Mouse (Mus musculus) neural tube, embryonic 12.5 days (tissue): ENCODE measurements around the gene Ero1l. TPM values are rescaled to one million over a fixed set of nuclear protein-coding genes. Genes with fewer than 3 reads are reported as not detected.

Experiments
- ATAC-seq: fragments of 200-750 bp; cut with Nextera tagmentation; 2 replicates; pipeline ENCODE4 v1.8.0; 2017; ENCODE audit warnings: low read depth, mild to moderate bottlenecking, moderate TSS enrichment, moderate library complexity; ENCODE audit not compliant: low FRiP score
- H3K27ac ChIP-seq: fragments of 300-500 bp; sonication (generic); 2 replicates; pipeline ENCODE4 v1.5.1; 2016
- H3K27me3 ChIP-seq: fragments of 300-500 bp; sonication (generic); replicated peaks from 2 replicates; pipeline ENCODE4 v1.6.1; 2016; ENCODE audit warnings: mild to moderate bottlenecking
- H3K36me3 ChIP-seq: fragments of 300-500 bp; sonication (generic); 2 replicates; pipeline ENCODE4 v1.6.1; 2016; ENCODE audit warnings: mild to moderate bottlenecking
- H3K4me1 ChIP-seq: fragments of 300-500 bp; sonication (generic); 2 replicates; pipeline ENCODE4 v1.6.1; 2016
- H3K4me2 ChIP-seq: fragments of 300-500 bp; sonication (generic); replicated peaks from 2 replicates; pipeline ENCODE4 v1.6.1; 2016; ENCODE audit warnings: mild to moderate bottlenecking
- H3K4me3 ChIP-seq: fragments of 300-500 bp; sonication (generic); 2 replicates; pipeline ENCODE4 v1.5.1; 2016
- H3K9ac ChIP-seq: fragments of 300-500 bp; sonication (generic); 2 replicates; pipeline ENCODE4 v1.6.1; 2016; ENCODE audit warnings: mild to moderate bottlenecking
- H3K9me3 ChIP-seq: fragments of 300-500 bp; sonication (generic); 2 replicates; pipeline ENCODE4 v1.6.1; 2016; ENCODE audit warnings: mild to moderate bottlenecking
- WGBS: fragments of 180-500 bp; shearing (Covaris S2); methylation state at CpG from one replicate; pipeline ENCODE4 v1.1.7; 2016; 5-methylcytosine and 5-hydroxymethylcytosine counted together
- polyA plus RNA-seq: library from polyadenylated mRNA; unstranded; fragments of >200 nt; fragmentation: Nextera tagmentation; extraction: Ambion mirVana; gene quantifications from 2 replicates; pipeline ENCODE4 v1.2.1, GENCODE M21; 2016

The Ero1l gene
- polyA plus RNA-seq, result 29.5 and 32.0 TPM in 2 replicates

DNA sequence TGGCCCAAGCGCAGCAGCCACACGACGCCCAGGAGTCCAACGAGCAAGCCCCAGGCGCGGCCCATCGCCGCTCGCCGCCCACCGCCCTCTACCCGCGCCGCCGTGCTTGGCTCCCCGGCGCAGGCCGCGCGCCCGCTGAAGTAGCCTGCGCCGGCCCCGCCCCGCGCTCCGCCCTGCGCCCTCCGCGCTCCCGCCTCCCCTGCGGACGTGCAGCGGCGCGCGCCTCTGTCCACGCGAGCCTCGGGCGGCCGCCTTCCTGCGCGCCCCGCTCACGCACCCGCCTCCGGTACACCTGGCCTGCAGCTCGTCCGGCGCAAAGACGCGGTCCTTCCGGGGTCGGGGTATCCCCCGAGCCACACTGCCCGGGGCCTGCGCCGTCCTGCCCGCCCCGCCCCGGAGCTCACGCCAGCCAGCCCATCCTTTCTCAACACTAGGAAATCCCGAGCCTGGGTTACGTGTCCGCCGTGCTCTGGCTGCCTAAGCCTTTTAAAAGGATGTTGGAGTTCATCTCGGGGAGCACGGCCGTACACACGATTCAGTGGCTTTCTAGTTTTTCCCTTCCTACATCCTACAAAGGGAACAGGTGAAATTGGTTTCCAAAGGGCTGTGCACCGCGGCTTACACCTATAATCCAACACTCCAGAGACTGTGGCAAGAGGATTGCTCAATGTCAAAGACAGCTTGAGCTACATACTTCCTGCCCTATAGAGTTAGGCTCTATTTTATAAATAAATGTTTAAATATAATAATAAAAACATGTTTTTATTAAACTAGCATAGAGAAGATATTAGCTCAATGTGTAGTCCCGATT lies at the start of gene Ero1l:
TSS of gene Ero1l (minus strand) at position 346 of the 811 bp plus-strand sequence.
- Histone ChIP-seq H3K36me3 (no peaks in the 10 kb centered on the region), H3K4me1 (peaks cover 11% of the 10 kb centered on the region), H3K9me3 (no peaks in the 10 kb centered on the region), H3K4me3 (peak within 1 kb of the TSS; percentile 89), H3K27me3 (0 out of 2 replicates have a peak, but pooled peaks cover 2% of the 10 kb centered on the region), H3K4me2 (peak within 1 kb of the TSS; percentile 69), H3K27ac (peak within 1 kb of the TSS; percentile 79), H3K9ac (peak within 1 kb of the TSS; percentile 90)
- 3% methylated on average over 68 of the region's 74 CpGs for WGBS
- peak; percentile 97 for ATAC-seq

DNA sequence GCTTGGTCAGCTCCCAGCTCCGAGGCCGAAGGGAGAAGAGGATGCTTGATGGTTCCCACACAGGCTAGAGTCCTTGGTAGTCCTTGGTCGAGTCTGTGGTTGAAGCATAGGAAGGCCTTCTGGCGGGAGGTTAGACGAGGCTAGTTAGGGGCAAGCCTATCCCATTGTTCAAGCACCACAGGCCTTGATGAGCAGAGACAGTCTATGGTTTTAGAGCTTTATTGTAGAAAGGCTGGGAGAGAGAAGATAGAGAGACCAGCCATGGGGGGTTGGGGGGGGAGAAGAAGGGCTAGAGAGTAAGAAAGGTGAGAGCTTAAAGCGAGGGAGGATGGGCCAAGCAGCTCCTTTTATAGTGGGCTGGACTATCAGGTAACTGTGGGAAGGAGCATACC lies 46.6 kb upstream of the Ero1l start:
- WGBS, result 85% methylated on average over 6 of the region's 6 CpGs
- no peak overlapping the region for H3K9ac ChIP-seq
- H3K4me3 ChIP-seq, result no peak overlapping the region
- no peak for ATAC-seq
- no peaks in the 10 kb centered on the region for H3K9me3 ChIP-seq
- H3K4me2 ChIP-seq, result no peak overlapping the region
- no peaks in the 10 kb centered on the region for H3K27me3 ChIP-seq
- H3K4me1 ChIP-seq, result no peaks in the 10 kb centered on the region
- peaks cover 11% of the 10 kb centered on the region for H3K36me3 ChIP-seq
- no peak overlapping the region for H3K27ac ChIP-seq

GRCm38 (mm10) chr14:45364211-45365195 lies 45.9 kb upstream of the Ero1l start:
- peaks cover 6% of the 10 kb centered on the region for H3K36me3 ChIP-seq
- H3K4me2 ChIP-seq, result no peak overlapping the region
- no peaks in the 10 kb centered on the region for H3K9me3 ChIP-seq
- H3K4me3 ChIP-seq, result no peak overlapping the region
- no peak for ATAC-seq
- WGBS, result 88% methylated on average over 16 of the region's 16 CpGs
- no peaks in the 10 kb centered on the region for H3K27me3 ChIP-seq
- no peak overlapping the region for H3K9ac ChIP-seq
- no peaks in the 10 kb centered on the region for H3K4me1 ChIP-seq
- H3K27ac ChIP-seq, result no peak overlapping the region

DNA sequence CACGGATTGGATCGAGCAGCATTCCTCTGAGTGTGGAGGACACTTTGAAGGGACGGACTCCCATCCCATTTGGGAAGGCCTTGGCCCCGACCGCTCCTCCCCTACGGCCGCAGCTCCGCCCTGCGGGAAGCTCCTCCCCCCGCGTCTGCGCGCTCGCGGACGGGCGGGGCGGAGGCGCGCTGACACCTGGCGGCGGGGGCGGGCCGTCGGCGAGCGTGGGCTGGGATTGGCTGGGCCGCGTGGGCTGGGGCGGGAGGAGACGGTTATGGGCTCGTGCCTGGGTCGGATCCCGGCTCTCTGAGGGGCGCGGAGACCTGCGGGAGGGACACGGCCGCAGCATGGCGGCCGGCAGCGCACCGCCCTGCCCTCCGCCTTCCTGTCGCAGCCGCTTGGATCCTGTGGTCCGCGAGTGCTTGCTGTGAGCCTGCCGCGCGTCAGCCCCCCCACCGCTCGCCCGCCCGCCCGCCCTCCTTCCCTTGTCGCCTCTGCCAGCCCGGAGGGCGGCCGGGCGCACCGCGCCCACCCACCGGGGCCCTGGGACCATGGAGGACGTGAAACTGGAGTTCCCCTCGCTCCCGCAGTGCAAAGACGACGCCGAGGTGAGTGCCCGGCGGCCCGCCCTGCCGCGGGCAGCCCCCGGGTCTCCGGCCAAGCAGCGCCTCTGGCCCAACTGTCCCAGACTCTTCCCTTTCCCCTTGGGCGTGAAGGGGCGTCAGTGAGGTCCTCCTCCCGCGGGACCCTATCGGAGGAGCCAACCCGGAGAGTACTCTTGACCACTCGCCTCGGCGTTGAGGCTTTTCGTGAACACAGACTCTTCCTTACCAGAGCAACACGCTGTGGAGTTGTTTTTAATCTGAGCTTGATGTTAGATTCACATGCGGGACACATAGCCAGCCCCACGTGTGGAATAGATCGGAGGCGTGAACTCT lies 32.6 kb upstream of the Ero1l start, which contains the start of gene Styx:
TSS of gene Styx (plus strand) at position 163 of the 929 bp plus-strand sequence.
- H3K9me3 ChIP-seq, result no peaks in the 10 kb centered on the region
- H3K4me3 ChIP-seq, result peak within 1 kb of the TSS; percentile 69
- H3K27ac ChIP-seq, result no peak within 1 kb of the TSS
- peaks cover 18% of the 10 kb centered on the region for H3K36me3 ChIP-seq
- H3K9ac ChIP-seq, result peak within 1 kb of the TSS; percentile 72
- peak; percentile 98 for ATAC-seq
- WGBS, result under 1% methylated on average over 89 of the region's 93 CpGs
- H3K27me3 ChIP-seq, result no peaks in the 10 kb centered on the region
- peaks cover 3% of the 10 kb centered on the region for H3K4me1 ChIP-seq
- peak within 1 kb of the TSS; percentile 73 for H3K4me2 ChIP-seq

DNA sequence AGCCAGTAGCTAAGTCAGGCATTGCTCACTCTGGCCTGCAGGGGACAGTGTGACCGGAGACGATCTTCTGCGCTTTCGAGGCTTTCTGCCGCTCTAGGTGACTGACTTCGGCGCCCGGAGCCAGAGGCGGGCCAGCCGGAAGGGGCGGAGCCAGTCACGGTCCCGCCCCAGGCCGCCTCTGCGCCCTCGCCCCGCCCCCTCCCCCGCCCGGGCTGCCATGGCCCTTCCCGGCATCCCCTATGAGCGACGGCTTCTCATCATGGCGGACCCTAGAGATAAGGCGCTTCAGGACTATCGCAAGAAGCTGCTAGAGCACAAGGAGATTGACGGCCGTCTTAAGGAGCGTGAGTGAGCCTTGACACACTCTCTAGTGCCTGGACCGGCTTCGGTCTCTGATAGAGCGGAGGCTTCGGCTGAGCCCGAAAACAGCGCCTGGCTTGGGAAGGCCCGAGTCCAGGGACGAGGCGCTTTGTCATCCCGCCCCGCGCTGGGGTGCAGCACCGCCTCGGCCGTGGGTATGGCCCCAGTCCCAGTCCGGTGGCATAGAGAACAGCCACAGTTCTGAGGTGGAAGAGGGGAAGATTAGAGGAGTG lies 11.1 kb upstream of the Ero1l start, which contains the start of gene Psmc6:
TSS of gene Psmc6 (plus strand) at position 200 of the 593 bp plus-strand sequence.
- peak; percentile 96 for ATAC-seq
- peaks cover 22% of the 10 kb centered on the region for H3K36me3 ChIP-seq
- H3K27me3 ChIP-seq, result no peaks in the 10 kb centered on the region
- no peaks in the 10 kb centered on the region for H3K9me3 ChIP-seq
- under 1% methylated on average over 44 of the region's 44 CpGs for WGBS
- H3K27ac ChIP-seq, result peak within 1 kb of the TSS; percentile 80
- H3K4me2 ChIP-seq, result peak within 1 kb of the TSS; percentile 60
- H3K4me1 ChIP-seq, result peaks cover 6% of the 10 kb centered on the region
- H3K4me3 ChIP-seq, result peak within 1 kb of the TSS; percentile 75
- peak within 1 kb of the TSS; percentile 87 for H3K9ac ChIP-seq

DNA sequence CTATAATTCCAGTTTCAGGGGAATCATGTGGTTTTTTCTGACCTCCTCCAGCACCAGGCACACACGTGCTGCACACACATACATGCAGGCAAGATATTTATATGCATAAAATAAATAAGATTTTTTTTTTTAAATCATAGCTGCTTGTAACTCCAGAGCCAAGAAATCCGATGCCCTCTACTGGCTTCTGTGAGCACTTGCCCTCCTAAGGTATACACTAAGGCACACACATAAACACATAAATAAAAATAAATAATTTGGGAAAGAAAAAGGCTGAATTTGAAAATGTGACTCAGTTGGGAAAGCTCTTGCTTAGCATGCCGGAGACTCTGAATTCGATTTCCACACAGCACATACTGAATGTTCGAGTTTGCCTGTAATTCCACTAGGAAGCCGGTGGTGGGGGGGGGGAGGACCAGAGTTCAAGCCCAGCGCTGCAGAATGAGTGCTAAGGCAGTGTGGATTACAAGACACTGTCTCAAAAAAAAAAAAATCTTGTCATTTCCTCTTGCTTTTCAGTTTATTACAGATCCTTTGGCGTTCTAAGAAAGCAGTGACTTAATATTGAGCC lies 10.5 kb upstream of the Ero1l start:
- H3K4me2 ChIP-seq, result peak overlapping the region; percentile 60
- WGBS, result 17% methylated on average over 8 of the region's 8 CpGs
- H3K4me1 ChIP-seq, result peaks cover 6% of the 10 kb centered on the region
- ATAC-seq, result peak; percentile 33
- no peak overlapping the region for H3K27ac ChIP-seq
- H3K36me3 ChIP-seq, result peaks cover 19% of the 10 kb centered on the region
- H3K9ac ChIP-seq, result 0 out of 2 replicates have a peak overlapping the region, but pooled peaks have one; percentile 87
- H3K4me3 ChIP-seq, result peak overlapping the region; percentile 75; the same call in 1 of the 2 replicates
- no peaks in the 10 kb centered on the region for H3K27me3 ChIP-seq
- no peaks in the 10 kb centered on the region for H3K9me3 ChIP-seq

DNA sequence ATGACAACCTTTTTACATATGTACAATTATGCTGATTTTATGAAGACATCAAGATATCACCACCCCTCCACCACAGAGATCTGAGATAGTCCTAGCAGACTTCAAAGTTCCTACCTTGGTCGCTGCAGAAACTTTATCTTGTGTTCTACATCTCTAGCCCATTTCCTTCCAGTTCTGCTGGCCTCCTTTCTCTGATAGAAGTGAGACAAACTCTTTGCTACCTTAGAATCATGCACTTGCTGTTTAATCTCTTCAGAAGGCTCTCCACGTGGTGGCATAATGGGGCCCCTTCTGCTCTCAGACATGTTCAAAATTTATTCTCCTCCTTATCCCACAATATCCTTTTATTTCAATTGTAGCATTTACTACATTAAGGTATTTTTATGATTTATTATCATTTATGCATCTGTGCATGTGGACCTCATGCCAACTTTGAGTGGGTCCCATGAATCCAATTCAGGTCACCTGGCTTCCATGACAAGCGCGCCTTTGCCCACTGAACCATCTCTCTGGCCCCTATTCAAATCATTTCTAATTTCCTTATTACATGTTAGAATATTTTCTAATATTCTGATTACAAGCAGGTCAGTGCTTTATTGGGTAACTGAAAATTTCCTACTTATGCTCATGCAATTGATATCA lies 9.6 kb upstream of the Ero1l start:
- Histone ChIP-seq H3K4me1 (peaks cover 6% of the 10 kb centered on the region), H3K27ac (no peak overlapping the region), H3K9ac (no peak overlapping the region), H3K4me2 (no peak overlapping the region), H3K4me3 (no peak overlapping the region), H3K27me3 (no peaks in the 10 kb centered on the region), H3K36me3 (peaks cover 16% of the 10 kb centered on the region), H3K9me3 (no peaks in the 10 kb centered on the region)
- ATAC-seq, result no peak
- 91% methylated on average over 4 of the region's 4 CpGs for WGBS

DNA sequence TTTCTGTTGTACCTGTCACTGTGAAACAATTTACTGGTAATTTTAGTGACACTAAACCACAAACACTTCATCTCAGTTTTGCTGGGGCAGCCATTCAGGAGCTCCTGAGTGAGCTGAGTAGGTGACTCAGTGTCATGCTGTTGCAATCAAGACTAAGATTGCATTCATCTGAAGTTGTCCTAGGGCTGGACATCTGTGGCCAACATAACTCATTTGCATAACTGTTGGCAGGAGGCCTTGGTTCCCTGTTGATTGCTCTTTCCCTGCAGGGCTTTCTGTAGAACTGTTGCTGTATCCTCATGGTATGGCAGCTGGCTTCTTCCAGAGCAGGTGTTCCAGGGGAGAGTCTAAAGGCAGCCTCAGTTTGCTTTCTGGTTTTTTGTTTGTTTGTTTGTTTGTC lies 6.9 kb upstream of the Ero1l start:
- Histone ChIP-seq H3K27me3 (0 out of 2 replicates have a peak, but pooled peaks cover 2% of the 10 kb centered on the region), H3K27ac (no peak overlapping the region), H3K36me3 (no peaks in the 10 kb centered on the region), H3K9me3 (no peaks in the 10 kb centered on the region), H3K4me3 (no peak overlapping the region), H3K9ac (no peak overlapping the region), H3K4me2 (no peak overlapping the region), H3K4me1 (no peaks in the 10 kb centered on the region)
- no peak for ATAC-seq

DNA sequence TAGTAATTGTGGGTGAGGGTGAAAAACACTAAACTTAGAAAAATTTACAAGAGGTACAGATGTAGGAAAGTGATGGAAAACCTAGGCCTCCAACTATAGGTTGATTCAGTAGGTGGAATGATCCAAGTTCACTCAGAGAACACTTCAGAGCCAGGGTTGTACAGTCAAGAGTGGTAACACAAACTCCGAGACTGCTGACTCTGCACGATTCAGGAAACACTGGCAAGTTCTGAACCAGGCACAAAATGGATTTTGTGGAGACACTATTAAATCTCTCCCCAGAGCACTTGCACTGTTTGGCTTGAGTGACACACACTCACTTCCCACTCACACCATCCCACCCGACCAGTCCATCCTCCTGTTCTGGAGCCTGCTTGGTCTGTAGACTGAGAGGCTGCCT lies 4.7 kb upstream of the Ero1l start:
- Histone ChIP-seq H3K27ac (no peak overlapping the region), H3K4me2 (no peak overlapping the region), H3K4me3 (no peak overlapping the region), H3K9ac (no peak overlapping the region), H3K27me3 (0 out of 2 replicates have a peak, but pooled peaks cover 2% of the 10 kb centered on the region), H3K36me3 (no peaks in the 10 kb centered on the region), H3K9me3 (no peaks in the 10 kb centered on the region), H3K4me1 (no peaks in the 10 kb centered on the region)
- no peak for ATAC-seq
- 87% methylated on average over 3 of the region's 3 CpGs for WGBS

GRCm38 (mm10) chr14:45322450-45322849 lies 3.9 kb upstream of the Ero1l start:
- Histone ChIP-seq H3K27me3 (0 out of 2 replicates have a peak, but pooled peaks cover 2% of the 10 kb centered on the region), H3K9ac (no peak overlapping the region), H3K4me2 (no peak overlapping the region), H3K36me3 (no peaks in the 10 kb centered on the region), H3K4me1 (peaks cover under 1% of the 10 kb centered on the region; the same call in 1 of the 2 replicates), H3K4me3 (no peak overlapping the region), H3K9me3 (no peaks in the 10 kb centered on the region), H3K27ac (no peak overlapping the region)
- ATAC-seq, result no peak
- 94% methylated on average over 2 of the region's 2 CpGs for WGBS
